Mouse (Mus musculus) G1E (cell line): ENCODE results near the gene Igfbp5.

Source experiments
- CTCF ChIP-seq: IDR thresholded peaks from 2 replicates; pipeline ENCODE4 v1.5.1; 2012; ENCODE audit warnings: low read depth, low read length, inconsistent platforms, mixed read lengths
- GATA1 ChIP-seq: IDR thresholded peaks from 2 replicates; pipeline ENCODE4 v1.6.1; 2012; ENCODE audit warnings: borderline replicate concordance, low read length, inconsistent platforms, mixed read lengths

- TF ChIP-seq CTCF (no peak), GATA1 (no peak)
Observed at GRCm38 (mm10) chr1:72822893-72823292, 51.8 kb downstream of the Igfbp5 start.
